Mouse (Mus musculus) Patski (cell line): ENCODE results near the gene Phpt1. TPM values are rescaled to one million over a fixed set of nuclear protein-coding genes. Genes with fewer than 3 reads are reported as not detected.

Experiments
- ATAC-seq: fragments of 100-300 bp; one replicate; pipeline ENCODE4 v1.8.0; 2021
- CTCF ChIA-PET: fragments of 350-600 bp; sonication (Branson Sonifier 250); formaldehyde crosslinking; loops from one replicate; lab custom pipeline; 2022; ENCODE audit warnings: inconsistent platforms; lab: Charles Lee
- POLR2A ChIA-PET: fragments of 350-600 bp; sonication (Branson Sonifier 250); formaldehyde crosslinking; loops from one replicate; lab custom pipeline; 2022; ENCODE audit warnings: antibody characterized with exemption, inconsistent platforms; lab: Charles Lee
- DNase-seq: peaks from one replicate; pipeline ENCODE4 v3.0.0-alpha.2; 2011; ENCODE audit warnings: low read depth, low spot score
- H3K27me3 ChIP-seq: fragments of 371-371 bp; one replicate; pipeline ENCODE4 v1.5.1; 2021
- CTCF ChIP-seq: fragments of 100-300 bp; IDR thresholded peaks from one replicate; pipeline ENCODE4 v1.5.1; 2021
- in situ Hi-C: fragments of 300-500 bp; cut with MboI; formaldehyde crosslinking; loops from 3 replicates; pipeline ENCODE4 v1.11.1; 2018; ENCODE audit warnings: low pct_unique_long_range_greater_than_20kb, mixed read lengths
- polyA plus RNA-seq: library from polyadenylated mRNA; unstranded; gene quantifications from one replicate; pipeline ENCODE4 v1.2.3, GENCODE M21; 2021

Gene Phpt1
- polyA plus RNA-seq, 1 experiment from 2014 or later = 139 TPM

DNA sequence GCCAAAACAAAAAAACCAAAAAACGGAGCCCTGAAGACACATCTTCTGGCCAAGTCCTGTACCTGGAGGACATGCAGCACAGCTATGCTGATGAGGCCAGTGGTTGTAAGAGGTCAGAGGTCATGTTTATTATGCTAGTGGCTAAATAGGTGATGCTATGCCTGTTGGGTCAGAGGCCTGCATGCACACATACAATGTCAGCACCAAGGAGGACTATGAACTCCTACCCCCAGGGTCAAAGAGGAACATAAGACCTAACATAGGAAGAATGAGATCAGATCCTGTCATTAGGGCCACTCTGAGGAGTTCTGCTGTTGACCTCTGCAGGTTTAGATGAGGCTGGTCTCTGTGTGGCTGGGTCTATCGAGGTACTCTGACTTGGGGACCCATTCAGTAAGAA, 25.0 kb upstream of the Phpt1 start:
- no peak for ATAC-seq
- DNase-seq = no peak
- CTCF ChIA-PET = no interaction called here
- in situ Hi-C loops = no loop called here
- POLR2A ChIA-PET = no interaction called here
- no peak for TF ChIP-seq CTCF
- H3K27me3 ChIP-seq = no peaks in the 10 kb centered on the region

DNA sequence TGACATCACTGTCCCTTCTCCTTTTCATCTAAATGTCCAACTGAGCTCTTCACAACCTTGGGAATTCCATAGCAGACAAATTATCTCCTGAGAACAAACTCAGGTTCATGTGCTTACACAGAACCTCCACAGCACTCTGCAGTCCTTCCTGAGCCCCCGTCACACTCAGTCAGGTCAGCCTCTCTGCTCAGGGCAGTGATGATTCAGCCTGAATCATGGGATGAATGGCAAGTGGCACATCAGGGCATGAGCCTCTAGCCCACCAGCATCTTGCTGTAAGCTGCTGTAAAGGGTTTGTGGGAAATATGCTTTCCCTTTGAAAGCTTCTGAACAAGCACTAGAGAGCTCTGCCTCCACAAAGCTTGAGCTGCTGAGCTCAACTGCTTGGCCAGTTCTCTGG, 23.7 kb upstream of the Phpt1 start:
- no peaks in the 10 kb centered on the region for H3K27me3 ChIP-seq
- no peak for TF ChIP-seq CTCF
- no peak for ATAC-seq
- in situ Hi-C loops = no loop called here
- POLR2A ChIA-PET = interaction anchor here (1.2 kb wide), 1 partner anchor 10 kb away, joined by 4 read pairs; no protein-coding TSS in a partner anchor
- no peak for DNase-seq
- CTCF ChIA-PET = no interaction called here

DNA sequence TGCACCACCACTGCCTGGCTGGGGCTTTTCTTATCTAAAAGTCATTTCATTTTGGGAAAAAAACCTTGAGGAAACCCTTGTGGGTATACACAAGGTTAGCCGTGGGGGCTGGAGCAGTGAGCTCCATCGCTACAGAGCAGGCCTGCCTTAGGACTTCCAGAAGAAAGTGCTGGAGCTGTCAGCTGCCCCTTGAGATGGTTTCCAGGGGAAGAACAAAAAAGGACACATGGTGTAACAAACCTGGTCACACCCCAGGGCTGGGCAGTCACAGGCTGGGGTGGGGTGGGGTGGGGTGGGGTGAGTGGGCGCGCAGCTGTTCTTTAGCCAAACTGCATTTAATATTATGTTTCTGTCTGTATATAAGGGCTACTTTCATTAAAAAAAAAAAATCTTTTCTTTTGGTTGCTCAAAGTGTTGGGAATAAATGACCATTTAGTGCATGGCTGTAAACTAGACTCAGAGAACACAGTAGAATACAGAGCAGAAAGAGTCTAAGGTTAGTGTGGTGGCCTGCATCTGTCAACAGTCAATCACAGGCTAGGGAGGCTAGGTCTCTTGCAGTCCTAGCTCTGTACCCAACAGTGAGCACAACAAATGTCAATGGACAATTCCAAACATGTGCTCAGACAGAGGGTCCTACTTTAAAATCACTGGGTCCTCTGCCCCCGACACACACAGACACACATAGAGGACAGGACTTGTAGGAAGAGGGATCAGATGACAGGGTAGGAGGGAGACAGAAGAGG, 21.9 kb upstream of the Phpt1 start:
- in situ Hi-C loops = no loop called here
- CTCF ChIA-PET = no interaction called here
- POLR2A ChIA-PET = no interaction called here
- TF ChIP-seq CTCF = no peak
- ATAC-seq (no peak), DNase-seq (no peak)
- H3K27me3 ChIP-seq = no peaks in the 10 kb centered on the region

DNA sequence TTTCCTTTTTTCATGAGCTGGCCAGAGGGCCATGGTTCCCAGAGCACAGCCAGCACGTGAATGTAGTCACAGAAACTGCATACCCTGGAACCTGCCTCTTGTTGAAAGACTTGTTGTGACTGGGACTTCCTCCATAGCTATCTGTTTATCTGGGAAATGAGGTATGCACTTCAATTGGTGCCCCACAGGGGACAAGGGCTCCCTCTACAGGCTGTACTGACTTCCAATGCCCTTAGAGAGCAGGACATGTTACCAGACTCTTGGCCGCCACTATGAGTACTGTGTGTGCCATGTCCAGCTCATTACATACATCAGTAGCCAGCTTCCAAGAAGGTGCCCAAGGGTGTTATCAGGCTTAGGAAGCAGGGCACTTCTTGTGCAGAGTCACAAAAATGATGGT, 16.8 kb upstream of the Phpt1 start:
- POLR2A ChIA-PET = interaction anchor here (0.6 kb wide), 1 partner anchor 59 kb away, joined by 5 read pairs; no protein-coding TSS in a partner anchor
- in situ Hi-C loops = no loop called here
- no peak for TF ChIP-seq CTCF

DNA sequence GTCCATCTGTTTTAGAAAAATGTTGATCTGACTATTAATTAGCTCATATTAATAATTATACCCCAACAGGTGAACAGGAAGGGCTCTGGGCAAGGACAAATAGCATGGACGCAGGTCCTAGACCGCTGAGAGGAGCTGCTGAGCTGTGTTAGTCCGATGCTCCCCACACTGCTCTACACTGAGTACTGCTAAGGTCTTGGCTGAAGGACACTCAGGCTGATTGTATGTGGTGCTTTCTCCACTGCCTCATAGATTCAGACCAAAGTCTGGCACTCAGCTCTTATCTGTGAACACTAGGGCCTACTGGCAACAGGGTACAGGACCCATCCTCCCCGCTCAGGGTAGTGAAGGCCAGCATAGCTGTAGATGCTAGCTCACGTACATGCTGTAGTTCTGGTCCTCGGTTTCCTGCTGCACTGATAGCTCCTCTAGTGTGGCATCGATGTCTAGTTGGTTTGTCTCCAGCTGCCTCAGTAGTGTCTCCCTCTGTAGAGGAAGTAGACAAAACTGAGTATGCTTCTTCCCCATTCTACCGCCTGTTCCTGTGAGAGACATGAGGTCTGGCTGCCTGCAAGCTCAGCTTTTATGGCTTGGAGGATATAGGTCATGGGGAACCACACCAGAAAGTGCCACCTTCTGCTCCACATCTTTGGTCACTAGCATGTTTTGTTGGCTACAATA, 13.3 kb upstream of the Phpt1 start:
- no peak for TF ChIP-seq CTCF
- CTCF ChIA-PET = interaction anchor here (1.1 kb wide), 1 partner anchor 15 kb away, joined by 3 read pairs; no protein-coding TSS in a partner anchor
- H3K27me3 ChIP-seq = no peaks in the 10 kb centered on the region
- in situ Hi-C loops = no loop called here
- POLR2A ChIA-PET = interaction anchor here (1.0 to 1.2 kb wide), 2 partner anchors 10 to 13 kb away, joined by 4 to 5 read pairs; partner anchors contain the start of gene Phpt1
- no peak for ATAC-seq
- no peak for DNase-seq

More for the DNA sequence above, 16.8 kb upstream of the Phpt1 start:
- H3K27me3 ChIP-seq = no peaks in the 10 kb centered on the region
- no peak for DNase-seq
- CTCF ChIA-PET = interaction anchor here (1.0 to 4.7 kb wide), 7 partner anchors 11 to 131 kb away, joined by 3 to 30 read pairs (median 4); partner anchors contain the start of genes Ajm1, Mamdc4, Paxx and Phpt1
- no peak for ATAC-seq

DNA sequence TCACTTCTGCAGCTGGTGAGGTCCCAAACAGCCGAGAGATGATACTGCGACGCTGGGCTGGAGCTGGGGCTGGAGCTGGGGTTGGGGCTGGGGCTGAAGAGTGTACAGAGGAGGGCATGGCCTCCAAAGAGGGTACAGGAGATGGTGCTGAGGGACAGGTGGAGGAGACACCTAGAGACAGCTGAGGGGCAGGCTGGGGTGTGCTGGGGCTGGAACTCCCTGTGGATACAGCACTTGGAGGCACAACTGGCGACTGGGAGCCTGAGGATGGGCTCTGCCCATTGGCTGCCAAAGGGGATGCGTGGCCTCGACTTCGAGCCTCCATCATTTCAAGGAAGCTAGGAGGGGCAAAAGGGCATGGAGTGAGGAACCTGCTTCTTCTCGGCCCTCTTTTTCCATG, 12.3 kb upstream of the Phpt1 start:
- ATAC-seq (no peak), DNase-seq (no peak)
- no peaks in the 10 kb centered on the region for H3K27me3 ChIP-seq
- ChIA-PET POLR2A (interaction anchor here (1.3 kb wide), 1 partner anchor 8 kb away, joined by 4 read pairs; no protein-coding TSS in a partner anchor), CTCF (interaction anchor here (1.1 to 1.5 kb wide), 2 partner anchors 11 to 16 kb away, joined by 3 read pairs; no protein-coding TSS in a partner anchor)
- in situ Hi-C loops = no loop called here
- no peak for TF ChIP-seq CTCF

DNA sequence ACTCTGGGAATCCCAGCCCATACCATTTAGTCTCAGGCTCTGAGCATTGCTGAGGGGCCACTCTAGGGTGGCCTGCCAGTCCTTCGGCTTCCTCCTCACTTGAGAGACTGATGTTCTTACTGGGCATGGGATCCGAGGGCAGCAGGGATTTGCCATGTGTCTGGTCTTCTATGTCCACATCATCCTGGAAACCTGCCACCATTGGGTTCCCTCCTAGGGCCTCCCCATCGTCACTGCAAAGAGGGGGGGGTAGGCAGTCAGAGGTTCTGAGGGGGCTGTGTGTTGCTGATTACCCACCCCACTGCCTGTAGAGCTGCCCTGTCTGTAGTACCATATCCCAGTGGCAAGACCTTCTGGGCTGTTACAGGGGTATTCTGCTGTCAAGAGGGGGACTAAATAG, 10.6 kb upstream of the Phpt1 start:
- no peak for TF ChIP-seq CTCF
- in situ Hi-C loops = no loop called here
- ChIA-PET CTCF (no interaction called here), POLR2A (no interaction called here)
- H3K27me3 ChIP-seq = no peaks in the 10 kb centered on the region
- no peak for DNase-seq
- ATAC-seq = no peak

DNA sequence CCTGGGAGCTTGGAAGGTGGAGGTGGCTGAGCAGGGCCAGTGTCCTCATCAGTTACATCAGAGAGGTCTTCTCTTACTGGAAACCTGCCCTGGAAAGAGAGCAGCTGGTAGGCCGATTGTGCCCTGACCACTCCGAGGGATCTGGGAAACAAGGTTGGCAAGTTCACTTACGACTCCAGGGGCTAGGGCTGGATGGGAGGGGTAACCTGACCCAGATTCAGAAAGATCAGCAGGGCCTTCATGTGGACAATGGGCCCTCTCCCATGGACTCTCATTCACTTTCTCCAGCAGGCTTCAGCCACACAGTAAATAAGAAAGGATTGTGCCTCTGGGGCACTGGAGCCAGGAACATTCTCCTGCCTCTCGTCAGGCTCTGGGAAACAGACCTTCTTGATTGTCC, 9.8 kb upstream of the Phpt1 start:
- ChIA-PET POLR2A (interaction anchor here (0.6 kb wide), 1 partner anchor 90 kb away, joined by 3 read pairs; no protein-coding TSS in a partner anchor), CTCF (no interaction called here)
- TF ChIP-seq CTCF = no peak
- in situ Hi-C loops = no loop called here
- DNase-seq = no peak
- no peak for ATAC-seq
- no peaks in the 10 kb centered on the region for H3K27me3 ChIP-seq

DNA sequence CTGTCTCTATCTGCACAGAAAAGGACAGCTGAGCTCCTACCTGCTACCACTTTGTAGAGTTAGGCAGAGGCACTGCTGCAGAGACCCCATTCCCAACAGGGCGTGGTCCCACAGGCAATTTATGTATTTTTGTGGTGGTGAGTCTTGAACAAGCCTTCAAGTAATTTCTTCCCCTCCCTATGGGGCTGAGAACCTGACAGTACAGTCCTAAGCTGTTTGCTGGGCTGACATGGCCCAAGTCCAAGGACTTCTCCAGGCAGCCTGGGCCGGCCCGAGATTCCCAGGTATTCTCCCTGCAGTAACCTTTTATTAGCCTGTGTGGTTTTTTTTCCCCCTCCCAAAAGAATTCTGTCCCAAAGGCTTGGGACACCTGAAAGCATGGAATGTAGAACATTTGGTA, 9.1 kb upstream of the Phpt1 start:
- CTCF ChIA-PET = no interaction called here
- no peak for ATAC-seq
- no peak for TF ChIP-seq CTCF
- in situ Hi-C loops = no loop called here
- DNase-seq = no peak
- H3K27me3 ChIP-seq = no peaks in the 10 kb centered on the region
- POLR2A ChIA-PET = no interaction called here

DNA sequence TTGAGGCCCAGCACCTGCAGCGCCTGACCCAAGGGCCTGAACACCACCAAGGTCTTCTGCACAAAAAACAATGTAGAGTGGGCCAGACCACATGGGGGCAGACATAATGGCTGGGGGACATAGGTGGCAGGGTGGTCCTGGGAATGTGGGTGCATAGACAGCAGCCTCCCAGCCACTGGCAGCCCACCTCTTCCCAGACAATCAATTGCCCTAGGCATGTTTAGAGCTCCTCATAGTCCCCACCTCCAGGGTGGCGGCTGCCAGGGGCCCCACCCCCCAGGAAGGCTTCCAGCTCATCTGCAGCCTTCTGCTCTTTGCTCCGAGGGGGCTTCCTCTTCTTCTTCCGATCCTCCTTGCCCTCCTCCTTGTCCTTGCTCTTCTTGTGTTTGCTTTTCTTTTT, 8.5 kb upstream of the Phpt1 start:
- POLR2A ChIA-PET = no interaction called here
- CTCF ChIA-PET = no interaction called here
- no peaks in the 10 kb centered on the region for H3K27me3 ChIP-seq
- no peak for DNase-seq
- TF ChIP-seq CTCF = no peak
- in situ Hi-C loops = no loop called here
- no peak for ATAC-seq

DNA sequence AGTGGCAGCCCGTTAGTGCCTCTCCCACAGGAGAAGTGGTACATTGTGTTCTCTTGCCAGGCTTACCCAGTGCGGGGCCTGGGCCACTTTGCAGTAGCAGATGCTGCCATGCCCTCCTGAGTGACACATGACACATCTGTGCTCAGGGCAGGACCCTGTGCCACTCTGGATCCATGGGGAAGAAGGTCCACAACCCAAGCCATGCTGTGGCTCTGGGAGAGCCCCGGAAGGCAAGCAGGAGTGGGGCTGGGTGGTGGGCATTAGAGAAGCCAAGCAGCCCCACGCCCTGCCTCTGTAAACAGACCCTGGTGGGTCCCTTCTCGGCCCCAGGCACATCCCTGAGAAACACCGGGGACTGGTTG, 8.1 kb upstream of the Phpt1 start:
- TF ChIP-seq CTCF = no peak
- ATAC-seq (no peak), DNase-seq (no peak)
- ChIA-PET CTCF (no interaction called here), POLR2A (no interaction called here)
- in situ Hi-C loops = no loop called here
- no peaks in the 10 kb centered on the region for H3K27me3 ChIP-seq
